Mouse (Mus musculus): ENCODE measurements around the gene Acsbg1.

DNA sequence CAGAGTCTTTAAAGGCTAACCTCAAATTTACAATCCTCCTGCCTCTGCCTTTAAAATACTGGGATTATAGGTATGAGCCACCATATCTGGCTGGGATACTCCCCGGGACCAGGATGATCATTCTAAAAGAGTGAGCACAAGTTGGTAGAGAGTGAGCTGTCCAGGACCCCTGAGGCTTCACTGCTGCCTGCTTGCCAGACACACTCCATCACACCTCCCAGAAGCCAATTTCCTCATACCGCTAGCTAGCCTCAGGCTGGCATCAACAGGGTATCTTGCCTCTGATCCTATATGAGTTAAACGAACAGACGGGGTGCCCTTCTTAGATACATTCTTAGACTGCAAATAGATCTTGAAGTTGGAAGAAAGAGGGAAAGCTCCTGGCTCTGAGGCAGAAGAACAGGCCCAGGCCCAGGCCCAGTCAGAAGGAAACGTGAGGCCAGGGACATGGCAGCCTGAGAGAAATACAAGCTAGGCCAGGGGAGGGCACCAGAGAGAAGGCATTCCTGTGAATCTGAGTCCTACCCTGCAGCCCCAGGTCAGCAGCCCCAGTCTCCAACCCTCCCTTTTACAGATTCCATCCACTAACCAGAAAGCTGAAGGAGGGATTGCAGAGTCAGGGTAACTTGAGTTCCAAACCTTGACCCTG lies 31.9 kb downstream of the Acsbg1 start:
- TF ChIP-seq POLR2A (IDR thresholded peaks at IDR 0.05; ENCODE audit: extremely low read depth, insufficient read depth, low read length) (no peak), CTCF (IDR thresholded peaks at IDR 0.05; ENCODE audit: low read depth, low read length) (no peak)

All from liver, adult 2 months (tissue).